Mouse (Mus musculus) ovary, adult 18-20 months (tissue): Measurements from ENCODE around the gene Dnm3.

ENCODE experiments used
- DNase-seq: peaks from one replicate; pipeline ENCODE4 v3.0.0; 2022; ENCODE audit warnings: low spot score, mixed read lengths

The Dnm3 gene

GRCm38 (mm10) chr1:162108726-162109436, 369.0 kb downstream of the Dnm3 start:
- DNase-seq = no peak

GRCm38 (mm10) chr1:162108181-162108671, 369.6 kb downstream of the Dnm3 start:
- no peak for DNase-seq

DNA sequence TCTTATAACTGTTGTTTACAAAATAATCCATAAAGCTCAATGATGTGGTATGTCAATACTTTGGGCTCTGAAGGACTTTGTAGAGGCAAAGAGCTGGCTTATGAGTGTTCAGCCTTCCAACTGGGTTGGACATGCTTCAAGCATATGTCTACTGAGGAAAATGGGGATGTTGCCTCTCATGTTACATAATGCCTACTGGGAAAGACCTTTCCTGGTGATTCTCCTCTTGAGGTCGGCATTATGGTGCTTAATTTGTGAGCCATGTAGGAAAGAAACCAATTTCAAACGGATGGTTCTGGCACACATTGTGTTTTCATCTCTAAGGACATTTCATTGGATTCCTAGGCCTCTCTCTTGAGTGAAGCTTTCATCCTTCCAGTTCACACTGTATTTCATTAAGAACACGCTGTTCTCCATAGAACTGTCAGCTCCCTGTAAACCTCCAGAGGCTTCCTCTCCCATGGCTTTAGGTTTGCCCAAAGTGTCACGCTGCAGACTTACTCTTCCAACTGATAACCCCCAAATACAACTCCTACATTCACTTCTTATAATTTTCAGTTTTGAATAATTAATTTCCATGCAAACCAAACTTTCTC, 370.7 kb downstream of the Dnm3 start:
- DNase-seq = no peak

DNA sequence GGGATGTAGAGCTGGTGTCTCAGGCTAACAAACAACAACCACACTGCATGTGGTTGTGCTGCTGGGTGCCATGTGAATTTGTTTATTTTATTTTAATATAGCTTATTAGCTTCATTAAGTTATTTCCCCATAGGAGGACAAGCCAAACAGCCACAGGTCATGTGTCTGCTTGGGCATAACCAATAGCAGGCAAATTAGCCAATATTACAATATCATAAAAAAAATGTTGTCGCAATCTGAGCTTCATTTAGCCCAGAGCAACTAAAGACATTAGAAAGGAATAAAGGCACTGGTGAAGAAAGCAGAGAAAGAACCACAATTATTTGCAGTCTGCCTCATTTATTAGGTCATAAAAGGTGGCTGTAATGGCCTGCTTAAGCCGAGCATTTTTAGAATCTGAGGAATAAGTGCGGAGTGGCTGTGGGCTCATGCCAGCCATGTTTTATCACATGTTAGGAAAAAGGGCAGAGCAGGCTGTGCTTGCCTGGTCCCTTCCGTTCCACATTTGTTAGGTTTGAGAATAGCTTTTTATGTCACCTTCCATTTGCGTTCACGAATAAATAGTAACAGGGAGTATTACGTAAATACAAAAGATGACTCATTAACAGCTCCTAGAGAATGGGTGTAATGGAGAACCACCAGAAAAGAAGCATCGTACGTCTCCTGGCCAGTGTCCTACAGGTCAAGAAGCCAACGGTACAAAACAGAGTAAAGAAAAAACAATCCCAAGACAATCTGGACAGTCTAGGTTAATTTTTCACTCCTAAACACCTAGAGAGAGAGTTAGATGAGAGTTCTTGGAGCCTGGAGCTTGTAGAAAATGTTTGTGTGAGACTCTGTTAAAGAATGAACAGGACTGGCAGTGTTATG, 376.6 kb downstream of the Dnm3 start:
- DNase-seq = no peak

DNA sequence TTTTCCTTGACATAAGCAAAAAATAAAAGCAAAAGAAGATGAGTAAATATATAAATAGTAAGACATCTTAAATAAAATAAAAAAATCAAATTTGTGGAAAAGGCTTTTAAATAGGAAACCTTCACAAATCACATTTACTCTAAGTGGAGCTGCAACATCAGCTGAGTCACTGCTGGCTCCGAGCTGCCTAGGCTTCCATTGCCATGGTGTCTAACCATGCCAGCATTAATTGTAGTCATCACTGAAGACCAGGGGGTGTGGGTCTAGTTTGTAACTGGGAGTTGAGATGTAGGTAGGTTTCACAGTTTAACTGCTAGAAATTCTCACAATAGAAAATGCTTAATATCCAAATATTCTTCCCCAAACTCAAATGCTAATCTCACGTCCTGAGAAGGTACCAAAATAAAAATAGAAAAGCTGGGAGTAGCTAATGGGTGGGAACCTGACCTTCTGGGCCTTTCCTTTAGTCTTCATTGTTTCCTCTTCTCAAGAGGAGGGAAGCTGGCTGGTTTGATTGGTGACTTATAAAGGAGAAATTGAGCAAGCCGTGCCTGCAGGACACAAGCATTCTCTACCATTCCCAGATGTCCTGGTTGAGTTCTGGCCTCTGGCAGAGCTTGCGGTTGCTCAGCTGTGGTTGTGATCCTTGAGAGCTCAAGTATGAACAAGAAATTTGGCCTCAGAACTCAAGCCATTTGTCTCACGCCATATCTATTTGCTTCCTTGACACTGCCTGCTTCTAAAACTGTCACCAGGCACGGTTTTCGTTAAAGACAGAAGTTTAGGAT, 377.6 kb downstream of the Dnm3 start:
- DNase-seq = no peak

DNA sequence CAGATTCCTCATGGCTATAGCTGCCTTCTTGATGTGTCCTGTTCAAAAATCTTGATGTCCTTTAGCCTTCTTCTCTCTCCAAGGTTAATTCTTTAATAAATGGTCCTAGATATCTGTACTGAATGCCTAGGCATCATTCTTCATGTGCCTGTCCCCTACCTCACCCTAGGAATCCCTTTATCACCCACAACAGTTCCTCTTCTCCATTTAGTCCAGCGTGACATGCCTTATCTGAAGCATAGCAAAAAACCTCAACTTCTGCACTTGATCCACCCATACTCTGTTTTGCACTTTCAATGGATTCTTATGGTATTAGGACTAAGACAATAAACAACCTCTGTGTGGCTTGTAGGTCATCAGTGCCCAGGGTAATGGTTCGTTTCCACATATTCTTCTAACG, 378.6 kb downstream of the Dnm3 start:
- no peak for DNase-seq

GRCm38 (mm10) chr1:162094523-162095272, 383.1 kb downstream of the Dnm3 start:
- DNase-seq = no peak

DNA sequence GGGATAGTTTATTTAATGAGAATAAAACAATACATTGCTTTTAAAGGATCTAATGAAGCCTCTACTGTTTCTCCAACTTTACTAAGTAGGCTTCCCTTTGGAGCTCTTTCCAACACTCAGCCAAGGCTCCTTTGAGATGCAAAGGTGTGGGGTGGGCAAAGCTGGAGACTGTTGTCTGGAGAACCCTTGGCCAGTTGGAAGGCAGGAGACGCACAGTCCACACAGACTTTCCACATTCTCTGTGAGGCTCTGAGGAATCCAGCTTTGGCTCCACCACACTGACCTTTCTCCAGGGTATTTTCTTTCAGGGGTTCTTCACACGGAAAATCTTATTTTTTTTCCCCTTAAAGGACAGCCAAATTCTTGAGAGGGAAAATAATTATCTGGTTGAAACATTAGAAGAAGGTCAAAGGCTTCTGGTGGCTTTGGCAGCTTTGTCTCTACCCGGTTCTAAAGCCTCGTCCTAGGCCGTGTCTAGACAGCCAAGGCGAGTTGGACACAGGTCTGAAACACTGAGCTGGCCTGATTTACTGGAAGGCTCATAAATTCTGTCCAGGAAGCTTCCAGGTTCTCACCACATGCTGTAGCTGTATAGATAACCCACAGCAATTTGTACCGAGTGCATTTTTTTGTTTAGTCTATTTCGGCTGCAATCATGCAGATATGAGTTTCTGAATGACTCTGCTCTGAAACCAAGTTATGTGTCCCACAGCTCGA, 383.9 kb downstream of the Dnm3 start:
- peak; percentile 52 for DNase-seq

DNA sequence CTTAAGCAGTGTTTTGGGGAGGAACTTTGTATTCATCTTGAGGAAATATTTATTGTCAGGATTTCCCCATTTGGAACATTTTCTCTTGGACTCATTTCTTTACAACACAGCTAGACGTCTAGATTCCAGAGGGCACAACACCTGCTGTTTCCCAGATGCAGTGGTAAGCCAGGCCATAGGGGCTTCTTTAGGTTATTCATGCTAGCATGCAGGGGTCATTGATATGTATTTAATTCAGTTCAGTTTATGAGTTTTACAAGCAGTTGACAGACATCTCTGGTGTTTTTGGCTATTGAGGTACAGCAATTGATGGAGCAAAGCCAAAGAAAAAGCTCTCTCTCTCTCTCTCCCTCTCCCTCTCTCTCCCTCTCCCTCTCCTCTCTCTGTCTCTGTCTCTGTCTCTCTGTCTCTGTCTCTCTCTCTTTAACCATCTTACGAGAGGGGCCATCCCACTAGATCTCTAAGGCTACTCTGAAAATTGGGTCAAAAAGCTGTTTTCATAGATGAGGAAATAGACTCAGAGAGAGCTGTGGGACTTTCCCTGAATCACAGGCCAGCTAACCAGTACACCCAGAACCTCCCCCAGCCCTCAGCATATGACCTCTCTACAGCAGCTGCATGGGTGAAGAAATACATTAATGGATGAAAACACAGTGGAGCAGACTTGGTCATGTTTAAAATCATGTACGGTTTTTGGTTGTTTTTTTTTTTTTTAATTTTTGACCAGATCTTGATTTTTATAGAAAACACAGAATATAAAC, 384.8 kb downstream of the Dnm3 start:
- DNase-seq = no peak

GRCm38 (mm10) chr1:162092401-162092800, 385.4 kb downstream of the Dnm3 start:
- DNase-seq = no peak

DNA sequence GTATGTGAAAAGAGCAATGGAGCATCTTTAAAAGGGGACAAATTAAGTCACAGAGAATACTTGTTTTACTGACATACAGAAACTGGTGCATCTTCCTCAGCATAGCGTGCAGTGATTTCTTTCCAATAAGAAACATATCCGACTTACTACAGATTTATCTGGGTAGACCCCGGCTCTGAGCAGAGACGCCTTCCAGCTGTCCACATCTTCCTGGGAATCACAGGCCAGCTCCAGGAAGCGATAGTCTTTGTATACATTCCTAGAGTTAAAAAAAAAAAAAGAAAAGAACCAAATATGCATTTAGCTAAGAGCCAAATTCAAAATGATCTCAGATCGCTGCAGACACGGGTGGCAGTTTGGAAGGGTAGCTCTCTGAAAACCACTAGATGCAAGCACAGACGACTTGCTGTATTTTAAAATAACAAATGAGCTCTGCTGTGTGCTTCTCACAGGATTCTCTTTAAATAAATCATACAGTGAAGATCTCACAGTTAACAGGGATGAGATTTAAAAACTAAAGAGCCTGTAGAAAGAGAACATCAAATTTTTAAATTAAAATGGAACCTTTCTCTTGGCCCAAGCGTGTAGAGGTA, 393.9 kb downstream of the Dnm3 start:
- DNase-seq = no peak

GRCm38 (mm10) chr1:162083354-162083753, 394.5 kb downstream of the Dnm3 start:
- DNase-seq = no peak

DNA sequence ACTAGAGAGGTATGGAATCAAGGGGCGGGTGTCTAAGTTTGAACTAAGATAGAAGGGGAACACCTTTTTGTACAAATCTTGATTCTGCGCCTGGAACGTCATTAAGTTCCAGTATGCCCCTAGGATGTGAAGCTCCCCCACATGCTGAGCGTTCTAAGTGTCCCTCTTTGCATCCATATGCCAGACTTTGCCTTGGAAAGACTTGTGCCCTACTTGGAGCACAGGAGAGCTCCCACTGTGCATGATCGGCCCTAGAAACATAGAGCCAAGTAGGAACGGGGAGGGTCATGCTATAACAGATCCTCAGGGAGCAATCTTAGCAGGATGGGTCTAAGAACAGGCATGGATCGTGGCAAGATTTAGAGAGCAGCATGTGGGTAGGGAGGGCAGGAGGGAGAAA, 395.1 kb downstream of the Dnm3 start:
- no peak for DNase-seq

DNA sequence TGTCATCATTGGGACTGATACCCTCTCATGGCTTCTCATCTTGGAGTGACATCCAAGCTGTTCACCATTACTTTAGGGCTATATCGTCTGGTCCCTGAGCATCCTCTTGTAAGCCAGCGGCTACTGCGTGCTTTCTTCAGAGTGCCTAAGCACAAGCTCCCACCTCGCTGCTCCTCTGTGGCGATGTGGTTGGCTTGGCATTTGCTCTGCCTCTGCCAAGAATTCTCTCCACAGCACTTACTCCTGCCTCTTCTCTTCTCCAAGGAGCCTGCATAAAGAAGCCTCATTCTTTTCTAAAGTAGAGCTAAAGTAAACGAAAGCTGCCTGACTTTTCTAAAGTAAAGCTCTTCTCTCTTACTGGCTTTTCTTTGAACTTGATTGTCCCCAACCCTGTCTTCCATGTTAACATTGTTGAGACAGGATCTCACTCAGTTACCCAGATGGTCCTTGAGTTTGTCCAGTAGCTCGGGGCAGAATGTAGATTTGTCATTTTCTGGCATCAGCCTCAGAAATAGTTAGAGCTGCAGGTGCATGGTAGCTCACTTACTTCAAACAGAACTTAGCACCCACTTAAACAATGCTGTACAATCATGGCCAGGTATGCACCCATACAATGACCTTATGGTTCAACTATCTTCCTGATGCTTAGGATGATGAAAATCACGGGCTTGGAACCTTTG, 396.0 kb downstream of the Dnm3 start:
- DNase-seq = no peak

DNA sequence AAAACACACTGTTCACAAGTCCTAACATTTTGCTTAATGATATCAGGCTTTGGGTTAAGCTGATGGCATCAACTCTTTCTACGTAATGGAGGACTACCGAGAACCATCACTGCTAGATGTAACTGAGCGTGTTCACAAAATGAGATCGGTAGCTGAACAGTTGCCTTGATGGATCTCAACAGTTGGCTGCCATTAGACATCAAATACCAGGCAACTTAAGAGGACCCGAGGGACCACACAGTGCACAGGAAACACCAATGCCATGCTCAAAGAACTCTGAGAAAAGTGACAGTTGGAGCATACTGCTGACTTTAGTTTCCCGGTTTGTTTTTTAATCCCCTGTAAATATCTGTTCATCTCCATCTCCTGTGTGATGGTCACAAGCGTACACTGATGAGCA, 397.8 kb downstream of the Dnm3 start:
- DNase-seq = no peak

- DNase-seq = no peak
Observed at GRCm38 (mm10) chr1:162077454-162077853, 400.4 kb downstream of the Dnm3 start.

- no peak for DNase-seq
Observed at GRCm38 (mm10) chr1:162076581-162077001, 401.2 kb downstream of the Dnm3 start.

DNA sequence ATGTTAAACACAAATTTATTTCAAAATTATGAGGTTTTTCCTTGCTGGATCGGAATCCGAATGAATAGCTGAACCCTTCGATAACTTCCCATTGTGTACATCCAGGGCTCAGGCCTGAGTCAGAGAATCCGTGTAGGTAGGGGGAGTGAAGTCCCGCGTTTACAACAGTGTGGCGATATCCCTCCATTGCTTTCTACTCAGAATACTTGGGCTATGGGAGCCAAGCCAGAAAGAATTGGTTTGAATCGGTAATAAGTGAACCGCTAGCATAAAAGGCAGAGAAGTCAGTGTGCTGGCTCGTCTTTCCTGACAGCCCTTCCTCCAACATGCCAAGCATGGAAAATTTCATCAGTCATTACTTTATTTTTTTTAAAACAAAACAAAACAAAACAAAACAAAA, 402.0 kb downstream of the Dnm3 start:
- DNase-seq = no peak

DNA sequence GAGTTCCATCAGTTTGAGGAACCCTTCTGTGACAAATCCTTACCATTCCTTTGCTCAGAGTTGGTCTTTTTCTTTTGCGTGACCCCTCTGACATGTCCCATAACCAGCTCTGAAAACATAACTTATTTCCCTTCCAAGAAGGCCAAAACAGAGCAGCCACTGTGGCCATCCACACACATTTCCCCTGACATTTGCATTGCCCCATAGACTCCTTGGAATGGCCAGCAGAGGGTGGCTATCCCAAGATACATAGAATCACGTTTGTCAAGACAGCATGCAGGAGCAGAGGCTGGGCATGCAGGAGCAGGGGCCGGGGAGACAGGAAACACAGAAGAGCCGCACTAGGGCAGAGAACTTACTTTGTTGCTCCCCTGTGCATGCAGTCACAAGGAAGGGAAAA, 402.4 kb downstream of the Dnm3 start:
- DNase-seq = no peak
